Mouse (Mus musculus): ENCODE measurements around the gene Fst. TPM values are rescaled to one million over a fixed set of nuclear protein-coding genes. Genes with fewer than 3 reads are reported as not detected.

Fst gene
- total RNA-seq, 4 experiments from 2014 or later = 2.1 to 4.5 (median 3.6) TPM

DNA sequence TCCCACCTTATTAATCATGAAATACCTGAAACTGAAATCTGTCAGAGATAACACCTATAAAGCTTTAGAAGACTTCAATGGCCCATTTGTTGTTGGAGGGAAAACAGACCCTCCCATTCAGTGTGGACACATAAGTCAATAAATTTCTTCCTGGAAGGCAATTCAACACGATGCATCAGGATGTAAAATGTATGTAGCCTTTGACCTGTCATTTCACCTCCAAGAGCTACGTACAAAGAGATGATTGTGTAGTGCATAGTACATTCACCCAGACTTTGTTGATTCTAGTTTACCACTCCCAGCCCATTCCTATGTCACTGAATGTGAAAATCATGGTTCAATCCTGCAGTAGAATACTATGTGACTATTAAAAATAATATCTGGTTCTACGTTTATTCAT lies 39.4 kb downstream of the Fst start:
- DNase-seq (ENCODE audit: low spot score in 2 of 2) = no peak

DNA sequence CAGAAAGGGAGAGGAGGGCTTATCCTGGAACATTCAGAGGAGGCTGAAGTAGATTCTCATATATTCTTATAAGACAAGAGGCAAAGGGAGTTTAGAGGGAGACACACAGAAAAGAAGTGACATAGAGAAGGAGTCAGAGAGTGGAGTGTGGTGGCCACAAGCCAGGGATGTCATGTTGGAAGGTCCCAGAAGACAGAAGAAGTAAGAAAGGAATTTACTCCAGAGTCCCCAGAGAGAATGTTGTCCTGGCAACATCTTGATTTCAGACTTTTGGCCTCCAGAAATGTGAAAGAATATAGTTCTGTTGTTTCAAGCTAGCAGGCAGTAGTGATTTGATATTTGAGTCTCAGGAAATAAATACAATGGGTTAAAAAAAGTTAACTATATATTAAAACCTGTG lies 46.4 kb downstream of the Fst start:
- no peak for DNase-seq (ENCODE audit: low spot score in 2 of 2)

DNA sequence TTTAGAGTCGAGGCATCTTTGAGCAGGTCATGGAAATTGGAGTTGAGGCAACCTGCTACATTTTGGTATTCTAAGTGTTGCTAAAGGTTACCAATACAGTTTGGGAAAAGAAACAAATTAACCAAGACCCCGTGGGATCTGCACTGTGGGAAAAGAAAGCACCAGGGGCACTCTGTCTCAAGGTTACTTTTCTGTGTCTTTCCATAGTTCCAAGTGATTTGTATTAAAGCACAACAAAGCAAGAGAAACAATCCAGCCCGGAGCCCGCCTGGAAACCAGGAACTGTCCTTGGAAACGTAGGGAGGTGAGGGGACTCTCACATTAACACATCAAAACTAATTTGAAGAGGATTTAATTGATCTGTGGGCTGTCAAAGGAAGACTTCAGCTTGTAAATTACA lies 51.9 kb downstream of the Fst start:
- no peak for DNase-seq (ENCODE audit: low spot score in 2 of 2)

DNA sequence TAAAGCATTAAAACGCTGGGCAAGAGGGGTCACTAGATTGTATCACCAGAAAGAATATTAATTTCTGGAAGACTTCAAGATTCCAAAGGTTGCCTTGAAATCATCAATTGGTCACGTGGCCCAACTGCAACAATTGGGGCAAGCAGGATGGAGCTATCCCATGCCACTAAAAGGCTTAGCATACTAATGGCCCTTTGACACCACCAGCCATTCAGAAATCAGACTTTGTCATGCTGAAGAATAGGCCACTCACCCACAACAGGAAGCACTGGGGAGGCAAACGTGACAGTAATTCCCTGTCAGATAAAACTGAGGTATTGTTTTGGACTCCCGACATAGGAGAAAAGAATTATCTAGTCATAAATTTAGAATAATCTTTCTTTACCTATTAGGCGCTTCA lies 52.3 kb downstream of the Fst start:
- no peak for DNase-seq (ENCODE audit: low spot score in 2 of 2)

DNA sequence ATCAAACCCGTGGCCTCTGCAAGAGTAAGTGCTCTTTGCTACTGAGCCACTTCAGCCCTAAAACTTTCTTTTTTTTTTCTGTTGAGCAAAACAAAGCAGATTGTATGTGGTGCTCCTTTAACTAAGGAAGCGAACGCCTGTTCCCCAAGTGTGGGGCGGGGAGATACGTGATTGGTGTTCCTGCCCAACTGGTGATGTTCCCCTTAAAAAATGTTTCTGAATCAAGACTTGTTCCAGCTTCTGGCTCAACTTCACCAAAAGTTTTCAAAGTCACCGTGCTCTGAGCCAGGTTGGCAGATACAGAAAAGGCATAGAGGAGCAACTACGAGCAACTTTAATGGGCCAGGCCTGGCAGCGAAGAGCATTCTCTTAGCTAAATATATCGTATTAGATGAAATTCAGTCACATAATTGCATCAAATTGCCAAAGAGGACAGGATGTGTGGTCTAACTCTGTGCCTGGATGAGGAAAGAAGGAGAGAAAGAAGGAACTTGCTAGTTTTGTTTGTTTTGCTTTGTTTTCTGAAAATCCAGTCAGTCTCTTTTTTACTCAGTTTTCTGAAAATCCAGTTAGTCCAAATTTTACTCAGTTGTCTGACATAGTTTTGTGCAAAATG lies 53.5 kb downstream of the Fst start:
- no peak for DNase-seq (ENCODE audit: low spot score in 2 of 2)

Other genes with a start within 250 kb of the Fst start
- 100 to 1,000 TPM; 126 to 143 (median 141) TPM for gene Ndufs4, start 70.7 kb downstream of the Fst start, total RNA-seq (2022)

Data from layer of hippocampus, adult 8-10 months (tissue).